Mouse (Mus musculus) R1 (cell line): ENCODE data around the gene Tmprss15.

ENCODE experiments used
- DNase-seq: peaks from one replicate; pipeline ENCODE4 v3.0.0-alpha.2; 2018; ENCODE audit warnings: low read depth, low spot score

The Tmprss15 gene

GRCm38 (mm10) chr16:79090997-79091396 lies at the start of gene Tmprss15:
Tmprss15 (minus strand) TSS chr16:79091097.
- no peak for DNase-seq

- DNase-seq = no peak
Observed at GRCm38 (mm10) chr16:79114879-79115278, 24.0 kb upstream of the Tmprss15 start.

DNA sequence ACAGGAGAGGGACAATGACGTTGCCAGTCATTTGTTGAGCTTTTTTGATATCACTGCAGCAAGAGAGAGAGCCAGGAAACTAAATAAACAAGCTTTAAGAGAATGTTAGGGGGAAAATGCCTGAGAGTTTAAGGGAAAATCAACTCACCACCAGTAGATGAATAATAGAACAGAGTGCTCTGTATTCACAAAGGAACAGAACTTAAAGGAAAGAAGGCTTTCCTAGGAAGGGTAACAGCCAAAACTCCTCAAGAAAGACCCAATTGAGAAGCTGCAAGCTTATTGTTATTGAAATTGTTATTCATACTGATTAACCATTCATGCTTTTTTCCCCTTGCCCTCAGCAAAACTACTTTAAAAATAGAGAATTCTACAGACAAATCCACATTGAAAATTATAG lies 18.6 kb upstream of the Tmprss15 start:
- DNase-seq = no peak

DNA sequence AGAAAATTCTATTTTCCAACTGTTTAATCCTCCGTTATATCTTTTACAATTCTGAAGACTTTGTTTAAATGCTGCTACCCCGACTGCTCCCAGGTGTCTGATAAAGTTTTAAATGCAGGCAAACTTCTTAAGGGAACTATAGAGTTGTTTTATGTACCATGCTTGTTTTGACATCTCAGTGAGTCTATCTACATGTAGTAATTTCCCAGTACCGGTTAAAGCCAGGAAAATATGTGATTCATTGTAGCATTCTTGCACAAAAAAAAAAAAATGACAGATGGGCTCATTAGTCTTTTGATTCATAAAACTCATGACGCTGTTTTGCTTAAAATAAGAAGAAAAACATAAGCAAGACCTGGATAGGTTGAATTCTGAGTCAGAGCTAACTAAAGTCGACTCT lies 18.1 kb upstream of the Tmprss15 start:
- no peak for DNase-seq

DNA sequence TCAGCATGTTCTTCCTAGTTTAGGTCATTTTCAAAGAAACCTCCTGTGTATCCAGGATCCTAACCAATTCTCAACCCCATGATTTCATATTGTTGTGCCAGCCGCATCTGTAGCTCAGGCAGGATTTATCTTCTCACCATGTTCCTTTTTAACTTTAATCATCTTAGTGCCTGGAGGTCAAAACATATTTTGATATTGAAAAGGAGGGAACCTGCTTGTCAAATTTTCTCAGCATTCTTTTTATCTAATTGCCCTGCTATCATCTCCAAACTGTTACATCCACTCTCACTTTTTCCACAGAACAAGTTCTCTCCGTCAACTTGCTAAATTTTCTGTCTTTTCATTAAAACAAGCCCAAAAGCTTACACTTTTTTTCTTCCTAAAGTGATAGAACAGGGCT lies 9.4 kb upstream of the Tmprss15 start:
- no peak for DNase-seq

- DNase-seq = no peak
Observed at GRCm38 (mm10) chr16:79098321-79098720, 7.4 kb upstream of the Tmprss15 start.

- no peak for DNase-seq
Observed at GRCm38 (mm10) chr16:79086550-79086949, 4.3 kb downstream of the Tmprss15 start.

DNA sequence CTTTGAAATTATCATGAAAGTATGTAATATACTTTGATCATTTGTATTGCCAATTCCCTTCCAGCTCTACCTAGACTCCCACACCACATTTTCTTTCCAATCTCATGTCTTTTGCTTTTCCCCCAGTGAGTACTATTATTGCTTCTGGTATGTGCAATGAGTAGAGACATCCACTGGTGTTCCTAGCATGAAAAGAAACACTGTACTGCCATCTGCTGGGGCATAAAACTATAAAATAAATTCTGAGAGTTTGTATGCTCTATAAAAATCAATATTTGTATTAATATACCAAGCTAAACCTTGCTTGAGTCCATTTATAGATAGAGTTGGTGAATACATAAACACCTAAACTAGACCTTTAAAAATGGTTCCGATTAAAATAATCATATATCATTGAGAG lies 27.0 kb downstream of the Tmprss15 start:
- no peak for DNase-seq

- DNase-seq = peak; percentile 14
Observed at GRCm38 (mm10) chr16:79058775-79059558, 31.9 kb downstream of the Tmprss15 start.

- no peak for DNase-seq
Observed at GRCm38 (mm10) chr16:79032593-79032992, 58.3 kb downstream of the Tmprss15 start.

DNA sequence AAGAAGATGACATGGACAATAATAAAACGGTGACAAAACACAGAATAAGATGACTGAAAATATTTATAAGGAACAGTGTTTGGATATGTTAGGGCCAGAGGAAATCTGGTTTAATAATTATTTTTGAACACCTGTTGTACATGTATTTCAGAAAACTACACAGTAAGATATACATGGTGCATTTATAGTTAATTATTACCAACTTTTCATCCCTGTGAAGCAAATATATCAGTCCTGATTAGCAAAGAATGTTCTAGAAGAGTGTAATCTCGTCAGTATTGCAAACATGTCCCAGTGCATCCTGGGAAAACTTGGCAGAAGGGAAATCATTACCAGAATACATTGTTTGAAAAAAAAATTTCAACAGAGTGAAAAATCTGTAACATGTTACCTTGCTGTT lies 88.1 kb downstream of the Tmprss15 start:
- DNase-seq = no peak

- no peak for DNase-seq
Observed at GRCm38 (mm10) chr16:79001679-79002078, 89.2 kb downstream of the Tmprss15 start.

DNA sequence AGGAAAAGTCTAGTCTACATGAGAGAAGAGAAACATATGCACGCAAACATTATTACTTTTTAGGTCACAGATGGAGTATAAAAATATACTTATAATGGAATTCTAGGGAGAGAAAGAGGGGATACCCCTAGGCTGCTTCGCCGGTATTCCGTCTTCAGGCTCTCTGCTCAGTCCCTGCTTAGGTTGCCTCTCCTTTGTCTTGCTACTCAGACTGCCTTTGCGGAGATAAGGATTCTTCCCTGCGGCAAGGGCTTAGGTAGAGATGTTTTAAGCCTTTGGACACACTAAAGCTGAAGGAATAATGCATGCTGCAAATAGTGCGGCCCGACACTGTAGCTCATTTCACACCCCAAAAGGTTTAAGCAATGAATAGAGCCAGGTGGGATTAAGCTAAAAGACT lies 114.5 kb downstream of the Tmprss15 start:
- DNase-seq = no peak

GRCm38 (mm10) chr16:78974099-78974498 lies 116.8 kb downstream of the Tmprss15 start:
- DNase-seq = no peak

DNA sequence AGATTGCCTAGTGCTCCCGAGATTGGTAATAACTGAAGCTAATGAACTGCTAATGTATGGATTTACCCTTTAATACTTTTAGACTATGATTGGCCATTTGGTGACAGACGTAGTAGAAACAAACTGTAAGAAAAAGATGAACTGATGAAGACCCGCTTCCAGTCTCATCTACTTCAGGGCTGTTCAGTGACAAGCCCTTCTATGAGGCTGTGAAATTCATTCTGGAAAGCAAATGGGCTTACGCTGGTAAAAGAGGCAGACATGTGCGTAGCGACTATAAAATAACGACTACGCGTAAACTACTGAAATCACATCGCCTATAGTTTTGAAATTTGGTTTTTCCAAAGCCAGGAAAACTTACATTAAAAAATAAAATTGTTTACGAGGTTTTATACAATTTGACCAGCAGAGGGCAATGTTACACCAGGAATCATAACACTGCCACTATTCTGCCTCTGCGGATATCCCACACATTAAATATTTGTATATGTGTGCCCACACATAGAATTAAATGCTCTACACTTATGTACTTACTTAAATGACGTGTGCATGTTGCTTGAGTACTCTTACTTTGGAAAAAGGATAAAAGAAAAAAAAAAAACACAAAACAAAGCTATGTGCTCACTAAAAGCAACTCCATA lies 121.7 kb downstream of the Tmprss15 start:
- DNase-seq = peak; percentile 14

- no peak for DNase-seq
Observed at GRCm38 (mm10) chr16:78957434-78957833, 133.5 kb downstream of the Tmprss15 start.

- DNase-seq = no peak
Observed at GRCm38 (mm10) chr16:78950359-78950758, 140.5 kb downstream of the Tmprss15 start.

DNA sequence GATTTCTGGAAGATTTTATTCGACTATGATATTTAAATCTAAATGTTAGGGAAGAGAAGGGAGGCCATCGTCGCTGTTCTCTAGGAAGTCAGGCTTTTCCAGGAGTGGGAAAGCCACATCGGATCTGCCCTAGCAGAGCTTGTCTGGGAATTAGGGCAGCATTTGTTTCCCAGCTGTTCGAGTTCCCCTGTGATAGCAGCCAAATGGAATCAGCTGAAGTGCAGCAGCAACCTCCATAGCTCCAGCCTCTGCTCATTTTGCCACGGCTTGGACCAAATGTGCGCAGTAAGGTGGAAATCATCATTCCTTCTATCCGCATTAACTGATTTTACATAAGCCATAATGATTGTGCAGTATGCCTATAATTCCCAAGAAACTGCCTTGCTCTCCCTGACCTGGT lies 153.1 kb downstream of the Tmprss15 start:
- DNase-seq = no peak

DNA sequence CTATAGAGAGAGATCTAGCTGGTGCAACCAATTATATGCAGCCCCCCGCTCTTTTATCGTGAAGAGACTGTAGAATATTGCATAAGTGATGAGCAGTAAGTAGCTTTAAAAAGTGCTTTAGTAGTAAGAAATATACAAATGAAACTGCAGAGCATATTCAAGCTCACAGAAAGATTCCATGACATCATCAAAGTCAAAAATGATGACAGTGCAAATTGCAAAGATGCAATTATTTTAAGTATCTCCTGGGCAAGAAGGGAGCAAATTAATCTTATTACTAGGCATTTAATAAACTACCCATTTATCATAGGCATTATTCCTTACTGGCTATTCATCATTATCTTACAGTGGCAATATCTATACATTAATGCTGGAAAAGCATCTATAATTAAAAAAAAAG lies 156.6 kb downstream of the Tmprss15 start:
- DNase-seq = no peak

DNA sequence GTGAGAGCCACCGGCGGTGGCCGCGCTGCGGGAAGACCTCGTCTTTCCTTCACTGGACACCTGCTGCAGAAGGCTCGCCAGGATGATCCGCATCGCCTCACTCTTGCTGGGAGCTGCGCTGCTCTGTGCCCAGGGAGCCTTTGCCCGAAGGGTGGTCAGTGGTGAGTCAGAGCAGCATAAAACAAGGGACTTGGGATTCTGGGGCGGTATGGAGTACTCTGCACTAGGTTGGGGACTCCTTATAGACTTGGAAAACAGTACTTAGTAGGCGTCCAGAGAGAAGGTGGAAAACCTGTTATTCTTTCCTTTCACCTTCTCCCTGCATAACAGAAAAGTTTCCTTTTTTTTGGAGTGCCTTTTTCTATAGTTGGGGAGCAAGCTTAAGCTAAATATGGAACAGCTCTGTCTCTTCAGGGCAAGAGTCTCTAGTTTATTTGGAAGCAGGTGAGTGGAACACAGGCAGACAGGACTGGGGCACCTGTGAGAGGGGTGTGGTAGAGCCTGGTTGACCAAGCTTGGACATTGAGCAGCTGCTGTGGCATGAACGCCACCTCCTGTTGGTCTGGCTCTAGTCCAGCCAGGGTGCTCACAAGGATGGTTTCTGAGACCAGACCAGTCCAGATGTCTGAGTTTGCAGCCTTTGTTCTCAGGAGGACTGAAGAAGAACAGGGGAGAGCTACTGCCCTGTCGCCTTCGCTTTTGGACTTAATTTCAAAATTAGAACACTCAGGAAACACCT lies 159.4 kb downstream of the Tmprss15 start:
- DNase-seq = no peak

DNA sequence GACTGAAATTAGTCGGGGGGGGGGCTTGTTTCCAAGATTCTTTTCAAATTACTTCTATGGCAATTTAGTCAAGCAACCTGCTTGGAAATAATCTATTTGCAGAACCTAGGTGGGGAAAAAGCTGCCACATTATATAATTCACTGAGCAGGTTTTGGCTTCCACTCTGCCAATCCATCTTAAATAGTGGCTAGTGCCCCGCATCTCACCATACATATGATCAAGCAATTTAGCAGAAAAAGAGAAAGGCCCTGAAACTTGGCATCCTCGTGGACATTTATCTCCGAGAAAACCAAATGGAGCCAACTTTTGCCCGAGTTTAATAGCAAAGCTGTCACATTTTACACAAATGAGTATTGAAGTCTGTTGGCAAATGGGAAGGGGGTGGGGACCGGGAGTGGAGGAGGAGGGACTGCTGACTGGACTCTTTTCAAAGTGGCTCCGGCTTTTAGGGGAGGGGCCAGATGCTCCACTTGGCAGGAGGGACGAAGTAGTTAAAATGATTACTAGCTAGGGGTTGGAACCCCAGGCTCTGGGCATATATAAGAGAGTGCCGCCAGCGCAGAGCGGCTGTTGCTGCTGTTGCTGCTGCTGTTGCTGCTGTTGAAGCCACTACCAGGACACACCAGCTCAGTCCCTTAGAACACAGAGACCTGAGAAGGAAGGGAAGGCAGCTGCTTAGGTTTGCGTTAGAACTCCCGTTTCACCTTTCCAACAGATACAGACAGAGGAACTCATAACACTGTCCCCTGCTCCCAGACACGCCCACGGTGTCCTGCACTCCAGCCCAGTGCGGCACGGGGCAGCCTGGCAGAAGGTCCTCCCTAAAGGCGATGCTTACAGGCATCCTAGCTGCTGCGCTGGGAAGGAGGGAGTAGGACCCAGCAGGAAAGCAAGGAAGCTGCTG lies 160.3 kb downstream of the Tmprss15 start, which contains the start of gene Chodl:
TSS of gene Chodl (plus strand) at position 567 of the 905 bp plus-strand sequence.
- DNase-seq = peak; percentile 34
